Mouse (Mus musculus): ENCODE results near the gene Dab2. TPM values are rescaled to one million over a fixed set of nuclear protein-coding genes. Genes with fewer than 3 reads are reported as not detected.

Dab2 gene
- polyA plus RNA-seq, 1 experiment from 2014 or later = 81.5 TPM

DNA sequence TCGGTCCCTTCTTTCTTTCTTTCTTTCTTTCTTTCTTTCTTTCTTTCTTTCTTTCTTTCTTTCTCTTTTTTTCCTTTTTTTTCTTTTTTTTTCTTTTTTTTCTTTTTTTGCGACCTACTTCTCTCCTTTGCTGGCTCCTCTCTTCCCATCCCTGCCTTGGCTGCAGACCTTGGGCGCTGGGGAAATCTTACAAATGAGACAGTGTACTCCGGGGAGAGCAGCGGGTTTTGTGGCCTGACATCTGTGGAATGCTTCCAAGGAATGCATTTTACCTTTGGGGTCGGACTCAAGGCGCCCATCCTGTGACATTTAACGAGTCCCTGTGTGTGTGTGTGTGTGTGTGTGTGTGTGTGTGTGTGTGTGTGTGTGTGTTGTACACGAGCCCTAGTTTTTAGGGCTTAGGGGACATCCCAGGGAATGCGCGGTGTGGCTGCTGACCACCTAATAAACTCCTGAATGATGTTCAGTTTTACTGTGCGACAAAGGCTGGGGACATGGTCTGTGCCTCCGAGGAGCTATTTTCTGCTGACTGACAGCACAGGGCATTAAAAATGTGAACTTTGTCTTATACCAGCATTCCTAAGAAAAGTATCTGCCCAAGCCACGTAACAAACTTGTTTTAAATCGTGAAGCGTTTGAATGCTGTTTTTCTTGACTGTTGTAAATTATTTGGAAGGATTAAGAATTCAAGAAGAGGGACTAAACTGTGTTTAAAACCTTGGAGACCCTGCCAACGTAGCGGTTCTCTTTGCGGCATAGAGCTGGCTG, 87.6 kb downstream of the Dab2 start:
- Histone ChIP-seq H3K27ac (replicated peaks; ENCODE audit: low read depth, low read length) (peak overlapping the region; percentile 52; the same call in 1 of the 2 replicates), H3K27me3 (ENCODE audit: control insufficient read depth, insufficient read depth, low read length) (no peaks in the 10 kb centered on the region)

DNA sequence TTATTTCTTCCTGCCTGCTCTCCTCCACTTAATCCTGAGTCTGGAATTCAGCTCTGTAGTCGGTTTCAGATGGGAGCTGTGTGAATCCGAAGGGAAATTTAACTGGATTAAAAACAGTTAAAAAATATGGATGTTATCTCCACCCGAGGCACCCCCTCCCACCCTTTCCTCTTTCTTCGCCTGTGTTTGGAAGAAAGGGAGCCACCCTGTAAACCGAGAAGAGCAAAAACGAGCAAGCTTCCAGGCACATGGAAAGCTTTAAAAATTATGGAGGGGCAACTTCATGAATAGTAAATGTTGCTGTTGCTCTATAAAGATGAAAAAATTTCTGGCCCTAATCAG, 88.1 kb downstream of the Dab2 start:
- Histone ChIP-seq H3K36me3 (replicated peaks; ENCODE audit: control insufficient read depth, insufficient read depth, low read depth, low read length) (no peaks in the 10 kb centered on the region), H3K4me1 (ENCODE audit: control insufficient read depth, insufficient read depth, low read length) (no peaks in the 10 kb centered on the region), H3K4me2 (ENCODE audit: low read depth, low read length) (peak overlapping the region; percentile 57), H3K4me3 (ENCODE audit: low read depth, low read length) (peak overlapping the region; percentile 49), H3K27me3 (ENCODE audit: control insufficient read depth, insufficient read depth, low read length) (no peaks in the 10 kb centered on the region), H3K9me3 (replicated peaks; ENCODE audit: control insufficient read depth, low read length) (no peaks in the 10 kb centered on the region), H3K9ac (replicated peaks; ENCODE audit: low read length) (peak overlapping the region; percentile 57), H3K27ac (replicated peaks; ENCODE audit: low read depth, low read length) (no peak overlapping the region)
- DNase-seq (ENCODE audit: low spot score) = peak; percentile 43
- 7% methylated on average over 6 of the region's 6 CpGs for WGBS
- no peak for ATAC-seq (replicated peaks; ENCODE audit: insufficient number of reproducible peaks, low FRiP score, low TSS enrichment, low read depth)

More for the DNA sequence above, 87.6 kb downstream of the Dab2 start:
- ATAC-seq (replicated peaks; ENCODE audit: insufficient number of reproducible peaks, low FRiP score, low TSS enrichment, low read depth) (0 out of 2 replicates have a peak, but pooled peaks have one; percentile 21), DNase-seq (ENCODE audit: low spot score) (peak; percentile 46)
- WGBS = 5% methylated on average over 19 of the region's 19 CpGs
- peak overlapping the region; percentile 49 for H3K4me3 ChIP-seq (ENCODE audit: low read depth, low read length)
- no peaks in the 10 kb centered on the region for H3K9me3 ChIP-seq (replicated peaks; ENCODE audit: control insufficient read depth, low read length)
- no peaks in the 10 kb centered on the region for H3K36me3 ChIP-seq (replicated peaks; ENCODE audit: control insufficient read depth, insufficient read depth, low read depth, low read length)
- H3K9ac ChIP-seq (replicated peaks; ENCODE audit: low read length) = peak overlapping the region; percentile 57
- H3K4me2 ChIP-seq (ENCODE audit: low read depth, low read length) = peak overlapping the region; percentile 57
- H3K4me1 ChIP-seq (ENCODE audit: control insufficient read depth, insufficient read depth, low read length) = no peaks in the 10 kb centered on the region

GRCm38 (mm10) chr15:6388146-6388545, 88.6 kb downstream of the Dab2 start:
- Histone ChIP-seq H3K4me3 (ENCODE audit: low read depth, low read length) (peak overlapping the region; percentile 49), H3K9me3 (replicated peaks; ENCODE audit: control insufficient read depth, low read length) (no peaks in the 10 kb centered on the region), H3K27ac (replicated peaks; ENCODE audit: low read depth, low read length) (no peak overlapping the region), H3K9ac (replicated peaks; ENCODE audit: low read length) (peak overlapping the region; percentile 18), H3K4me1 (ENCODE audit: control insufficient read depth, insufficient read depth, low read length) (no peaks in the 10 kb centered on the region), H3K36me3 (replicated peaks; ENCODE audit: control insufficient read depth, insufficient read depth, low read depth, low read length) (no peaks in the 10 kb centered on the region), H3K27me3 (ENCODE audit: control insufficient read depth, insufficient read depth, low read length) (no peaks in the 10 kb centered on the region), H3K4me2 (ENCODE audit: low read depth, low read length) (peak overlapping the region; percentile 57)
- DNase-seq (ENCODE audit: low spot score) (no peak), ATAC-seq (replicated peaks; ENCODE audit: insufficient number of reproducible peaks, low FRiP score, low TSS enrichment, low read depth) (no peak)
- 56% methylated on average over 3 of the region's 3 CpGs for WGBS

DNA sequence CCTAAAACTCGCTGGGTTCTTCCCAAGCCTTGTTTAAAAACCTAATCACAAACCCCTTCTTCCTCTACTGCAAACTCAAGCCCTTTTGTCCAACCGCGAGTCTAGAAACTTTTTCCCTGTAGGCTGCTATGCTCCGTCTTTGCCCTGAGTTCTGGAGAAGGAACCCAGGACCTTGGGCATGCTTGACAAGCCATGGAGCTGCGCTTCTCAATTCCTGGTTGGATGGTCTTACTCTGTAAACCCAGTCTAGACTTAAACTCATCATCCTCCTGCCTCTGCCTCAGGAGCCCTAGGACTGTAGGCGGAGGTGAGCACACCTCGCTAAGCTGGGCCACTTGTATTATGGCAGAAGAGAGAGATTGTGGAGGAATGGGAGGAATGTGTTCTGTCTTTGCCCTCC, 89.0 kb downstream of the Dab2 start:
- no peaks in the 10 kb centered on the region for H3K27me3 ChIP-seq (ENCODE audit: control insufficient read depth, insufficient read depth, low read length)
- H3K4me1 ChIP-seq (ENCODE audit: control insufficient read depth, insufficient read depth, low read length) = no peaks in the 10 kb centered on the region
- 91% methylated on average over 7 of the region's 7 CpGs for WGBS
- ATAC-seq (replicated peaks; ENCODE audit: insufficient number of reproducible peaks, low FRiP score, low TSS enrichment, low read depth) = no peak
- H3K9me3 ChIP-seq (replicated peaks; ENCODE audit: control insufficient read depth, low read length) = no peaks in the 10 kb centered on the region
- DNase-seq (ENCODE audit: low spot score) = no peak
- H3K9ac ChIP-seq (replicated peaks; ENCODE audit: low read length) = peak overlapping the region; percentile 18; the same call in 1 of the 2 replicates
- H3K4me2 ChIP-seq (ENCODE audit: low read depth, low read length) = peak overlapping the region; percentile 57
- no peak overlapping the region for H3K27ac ChIP-seq (replicated peaks; ENCODE audit: low read depth, low read length)
- peak overlapping the region; percentile 49 for H3K4me3 ChIP-seq (ENCODE audit: low read depth, low read length)
- no peaks in the 10 kb centered on the region for H3K36me3 ChIP-seq (replicated peaks; ENCODE audit: control insufficient read depth, insufficient read depth, low read depth, low read length)

DNA sequence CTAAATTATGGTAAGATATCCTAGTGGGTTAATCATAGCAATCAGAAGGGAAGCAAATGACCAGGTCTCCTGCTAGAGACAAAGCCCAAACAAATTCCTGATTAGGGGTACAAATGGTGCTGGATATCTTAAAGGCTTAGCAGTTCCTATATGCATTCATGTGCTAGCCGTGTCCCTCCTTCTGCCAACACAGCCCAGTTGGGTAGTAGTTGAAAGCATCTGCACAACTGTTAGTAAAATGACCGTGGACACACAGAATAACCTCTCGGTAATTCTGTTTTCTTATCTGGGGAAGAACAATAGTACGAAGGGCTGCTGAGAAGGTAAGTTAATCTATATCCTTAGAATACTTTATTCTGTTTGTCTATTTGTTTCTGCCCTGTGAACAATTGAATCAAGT, 90.5 kb downstream of the Dab2 start:
- no peak overlapping the region for H3K4me2 ChIP-seq (ENCODE audit: low read depth, low read length)
- 84% methylated on average over 4 of the region's 4 CpGs for WGBS

GRCm38 (mm10) chr15:6390657-6391056, 91.1 kb downstream of the Dab2 start:
- Histone ChIP-seq H3K27ac (replicated peaks; ENCODE audit: low read depth, low read length) (no peak overlapping the region), H3K4me3 (ENCODE audit: low read depth, low read length) (no peak overlapping the region), H3K27me3 (ENCODE audit: control insufficient read depth, insufficient read depth, low read length) (no peaks in the 10 kb centered on the region), H3K9me3 (replicated peaks; ENCODE audit: control insufficient read depth, low read length) (no peaks in the 10 kb centered on the region), H3K4me1 (ENCODE audit: control insufficient read depth, insufficient read depth, low read length) (no peaks in the 10 kb centered on the region), H3K9ac (replicated peaks; ENCODE audit: low read length) (no peak overlapping the region), H3K36me3 (replicated peaks; ENCODE audit: control insufficient read depth, insufficient read depth, low read depth, low read length) (no peaks in the 10 kb centered on the region), H3K4me2 (ENCODE audit: low read depth, low read length) (no peak overlapping the region)
- no peak for DNase-seq (ENCODE audit: low spot score)
- ATAC-seq (replicated peaks; ENCODE audit: insufficient number of reproducible peaks, low FRiP score, low TSS enrichment, low read depth) = no peak
- WGBS = 61% methylated on average over 2 of the region's 2 CpGs

More for the DNA sequence above, 90.5 kb downstream of the Dab2 start:
- no peak for DNase-seq (ENCODE audit: low spot score)
- no peaks in the 10 kb centered on the region for H3K4me1 ChIP-seq (ENCODE audit: control insufficient read depth, insufficient read depth, low read length)
- no peak for ATAC-seq (replicated peaks; ENCODE audit: insufficient number of reproducible peaks, low FRiP score, low TSS enrichment, low read depth)
- H3K27me3 ChIP-seq (ENCODE audit: control insufficient read depth, insufficient read depth, low read length) = no peaks in the 10 kb centered on the region
- H3K4me3 ChIP-seq (ENCODE audit: low read depth, low read length) = no peak overlapping the region
- no peak overlapping the region for H3K9ac ChIP-seq (replicated peaks; ENCODE audit: low read length)
- no peaks in the 10 kb centered on the region for H3K9me3 ChIP-seq (replicated peaks; ENCODE audit: control insufficient read depth, low read length)
- H3K36me3 ChIP-seq (replicated peaks; ENCODE audit: control insufficient read depth, insufficient read depth, low read depth, low read length) = no peaks in the 10 kb centered on the region
- H3K27ac ChIP-seq (replicated peaks; ENCODE audit: low read depth, low read length) = no peak overlapping the region

- Histone ChIP-seq H3K27me3 (ENCODE audit: control insufficient read depth, insufficient read depth, low read length) (no peaks in the 10 kb centered on the region), H3K4me3 (ENCODE audit: low read depth, low read length) (no peak overlapping the region), H3K4me1 (ENCODE audit: control insufficient read depth, insufficient read depth, low read length) (no peaks in the 10 kb centered on the region), H3K9me3 (replicated peaks; ENCODE audit: control insufficient read depth, low read length) (no peaks in the 10 kb centered on the region), H3K4me2 (ENCODE audit: low read depth, low read length) (no peak overlapping the region), H3K27ac (replicated peaks; ENCODE audit: low read depth, low read length) (no peak overlapping the region), H3K36me3 (replicated peaks; ENCODE audit: control insufficient read depth, insufficient read depth, low read depth, low read length) (no peaks in the 10 kb centered on the region), H3K9ac (replicated peaks; ENCODE audit: low read length) (no peak overlapping the region)
- no peak for DNase-seq (ENCODE audit: low spot score)
- no peak for ATAC-seq (replicated peaks; ENCODE audit: insufficient number of reproducible peaks, low FRiP score, low TSS enrichment, low read depth)
- 87% methylated on average over 3 of the region's 3 CpGs for WGBS
These were observed 92.3 kb downstream of the Dab2 start for GRCm38 (mm10) chr15:6391886-6392285.

- H3K27me3 ChIP-seq (ENCODE audit: control insufficient read depth, insufficient read depth, low read length) = no peaks in the 10 kb centered on the region
- no peaks in the 10 kb centered on the region for H3K4me1 ChIP-seq (ENCODE audit: control insufficient read depth, insufficient read depth, low read length)
- no peak for DNase-seq (ENCODE audit: low spot score)
- no peak overlapping the region for H3K4me3 ChIP-seq (ENCODE audit: low read depth, low read length)
- 94% methylated on average over 4 of the region's 4 CpGs for WGBS
- ATAC-seq (replicated peaks; ENCODE audit: insufficient number of reproducible peaks, low FRiP score, low TSS enrichment, low read depth) = no peak
- H3K4me2 ChIP-seq (ENCODE audit: low read depth, low read length) = no peak overlapping the region
- H3K9ac ChIP-seq (replicated peaks; ENCODE audit: low read length) = no peak overlapping the region
- H3K27ac ChIP-seq (replicated peaks; ENCODE audit: low read depth, low read length) = no peak overlapping the region
- H3K36me3 ChIP-seq (replicated peaks; ENCODE audit: control insufficient read depth, insufficient read depth, low read depth, low read length) = no peaks in the 10 kb centered on the region
- no peaks in the 10 kb centered on the region for H3K9me3 ChIP-seq (replicated peaks; ENCODE audit: control insufficient read depth, low read length)
These were observed 94.0 kb downstream of the Dab2 start for GRCm38 (mm10) chr15:6393624-6394023.

Measured in embryonic facial prominence, embryonic 11.5 days (tissue).